Comparison of ENCODE assay signal across 9 mouse cellular contexts in the genomic region with DNA sequence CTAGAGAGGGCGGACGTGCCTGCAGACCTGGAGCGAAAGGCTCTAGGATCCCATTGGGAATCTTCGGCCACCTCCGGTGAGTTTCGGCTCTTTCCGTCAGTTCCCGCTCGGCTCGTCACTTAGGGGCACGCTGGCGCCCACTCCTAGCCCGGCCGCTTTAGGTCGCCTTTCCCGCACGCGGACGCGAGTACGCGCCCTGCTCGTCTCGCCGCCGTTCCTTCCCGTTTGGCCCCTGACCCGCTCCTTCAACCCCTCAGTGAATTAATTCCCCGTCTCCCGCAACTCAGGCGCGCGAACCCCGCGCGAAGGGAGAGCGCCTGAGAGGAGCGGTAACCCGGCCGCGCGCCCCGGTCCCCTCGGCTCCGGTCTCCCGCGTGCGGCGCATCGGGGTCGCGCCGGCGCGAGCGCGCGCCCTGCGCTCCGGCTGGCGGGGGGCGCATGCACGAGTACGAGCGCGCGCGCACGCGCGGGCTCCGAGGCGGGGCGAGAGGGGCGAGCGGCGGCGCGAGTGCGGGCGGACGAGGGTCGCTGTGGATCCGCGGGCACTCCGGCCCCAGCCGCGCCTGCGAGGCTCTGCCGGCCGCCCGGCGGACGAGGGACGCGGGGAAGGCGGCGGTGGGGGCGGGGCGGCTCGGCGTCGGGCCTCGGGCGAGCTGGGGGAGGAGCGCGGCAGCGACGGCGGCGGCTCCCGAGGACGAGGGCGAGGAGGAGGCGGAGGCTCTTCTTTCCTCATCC. TPM values are rescaled to one million over a fixed set of nuclear protein-coding genes. Genes with fewer than 3 reads are reported as not detected.
DNase-seq lines count a peak whose midpoint lies in the region; ATAC-seq and TF ChIP-seq lines count a peak whose summit lies in the region.
"Had no signal": no experiment of that assay in that cellular context is flagged by ENCODE, and none has a peak within 500 bp of the region (broad histone marks: within the 10 kb centered on the region; RNA-seq: fewer than 3 reads in every experiment).

No protein-coding gene starts in this region.

- H3K27ac ChIP-seq in gastrocnemius, adult 2 months, result peak overlapping the region; percentile 95
- H3K27ac ChIP-seq in hindbrain, postnatal 0 days, result peak overlapping the region; percentile 91
- peak overlapping the region; percentile 86 for H3K27ac ChIP-seq in left cerebral cortex, adult 2 months

- H3K4me3 ChIP-seq in gastrocnemius, adult 2 months, result peak overlapping the region; percentile 78
- H3K4me3 ChIP-seq in hindbrain, postnatal 0 days (ENCODE audit: low read length), result peak overlapping the region; percentile 80
- H3K4me3 ChIP-seq in left cerebral cortex, adult 2 months, result peak overlapping the region; percentile 65

- 2% methylated on average over 97 of the region's 115 CpGs for WGBS in hindbrain, postnatal 0 days

- no peaks in the 10 kb centered on the region for H3K27me3 ChIP-seq in hindbrain, postnatal 0 days (ENCODE audit: insufficient read depth, low read length)

- ATAC-seq in hindbrain, postnatal 0 days, result peak; percentile 92

- H3K4me1 ChIP-seq in hindbrain, postnatal 0 days (ENCODE audit: insufficient read depth, low read length), result no peaks in the 10 kb centered on the region

- H3K9ac ChIP-seq in hindbrain, postnatal 0 days (replicated peaks; ENCODE audit: low read length), result peak overlapping the region; percentile 88

- intact Hi-C loops in gastrocnemius, adult 2 months (cut with DNase I), result no loop called here
- intact Hi-C loops in left cerebral cortex, adult 2 months (cut with DNase I), result loop anchor here (5.0 kb wide), 1 partner anchor 66 kb away; no protein-coding TSS in a partner anchor

- H3K9me3 ChIP-seq in hindbrain, postnatal 0 days (ENCODE audit: low read length), result no peaks in the 10 kb centered on the region

- TF ChIP-seq CTCF in gastrocnemius, adult 2 months (IDR thresholded peaks at IDR 0.05), result no peak
- TF ChIP-seq CTCF in hindbrain, postnatal 0 days (IDR thresholded peaks at IDR 0.05; ENCODE audit: low read depth), result no peak; the same call in 1 of the 2 replicates
- no peak for TF ChIP-seq CTCF in left cerebral cortex, adult 2 months (IDR thresholded peaks at IDR 0.05)

- no peaks in the 10 kb centered on the region for H3K36me3 ChIP-seq in hindbrain, postnatal 0 days (ENCODE audit: insufficient read depth, low read length)

- peak; percentile 13 for DNase-seq in T-cell, adult 2 months (ENCODE audit: low spot score)
- peak; percentile 92 to 95 for DNase-seq in cerebellum, postnatal 36 days
- DNase-seq in gastrocnemius, adult 2 months, result peak; percentile 88
- DNase-seq in hindbrain, postnatal 0 days (ENCODE audit: low spot score), result peak; percentile 94
- peak; percentile 89 to 92 for DNase-seq in left cerebral cortex, adult 2 months (ENCODE audit: extremely low spot score in 1 of 2, low spot score in 2 of 2)
- peak; percentile 91 for DNase-seq in lung, postnatal 4 days
- peak; percentile 91 to 93 for DNase-seq in right cerebral cortex, postnatal 10 days (ENCODE audit: low spot score in 2 of 2)
- peak; percentile 81 to 88 for DNase-seq in urinary bladder, postnatal 4 days (ENCODE audit: low spot score in 2 of 2)

- H3K4me2 ChIP-seq in hindbrain, postnatal 0 days (ENCODE audit: low read depth, low read length), result peak overlapping the region; percentile 63

RNA-seq across cellular contexts. Expression of a gene that starts 0.5 kb away (rescaled TPM):
- 1 to 10 TPM; 3.7 to 4.3 TPM for total RNA-seq in gastrocnemius, adult 2 months (2021)
- 23.6 and 25.8 TPM in 2 replicates for total RNA-seq in hindbrain, postnatal 0 days (2014; rRNA removed)
- 23.4 and 23.6 TPM in 2 replicates for polyA plus RNA-seq in hindbrain, postnatal 0 days (2015; fragmentation: Nextera tagmentation; extraction: Ambion mirVana)
- total RNA-seq in left cerebral cortex, adult 2 months (2021), result 10 to 100 TPM; 34.8 to 35.6 TPM
- total RNA-seq: neutrophil, adult 5-6 weeks had no signal

RNA-seq across cellular contexts. Expression of a gene that starts 33.3 kb away (rescaled TPM):
- not detected for total RNA-seq in gastrocnemius, adult 2 months (2021)
- total RNA-seq in hindbrain, postnatal 0 days (2014; rRNA removed), result 0.68 and 0.99 TPM in 2 replicates
- 0.45 and 0.48 TPM in 2 replicates for polyA plus RNA-seq in hindbrain, postnatal 0 days (2015; fragmentation: Nextera tagmentation; extraction: Ambion mirVana)
- under 1 TPM in 1 of 2 experiments, not detected in 1; 0.21 TPM for total RNA-seq in left cerebral cortex, adult 2 months (2021)
- total RNA-seq: neutrophil, adult 5-6 weeks had no signal

RNA-seq across cellular contexts. Expression of a gene that starts 38.6 kb away (rescaled TPM):
- not detected for total RNA-seq in gastrocnemius, adult 2 months (2021)
- total RNA-seq in hindbrain, postnatal 0 days (2014; rRNA removed), result 8.6 and 11.9 TPM in 2 replicates
- 4.3 and 5.7 TPM in 2 replicates for polyA plus RNA-seq in hindbrain, postnatal 0 days (2015; fragmentation: Nextera tagmentation; extraction: Ambion mirVana)
- total RNA-seq in left cerebral cortex, adult 2 months (2021), result not detected
- total RNA-seq: neutrophil, adult 5-6 weeks had no signal

RNA-seq across cellular contexts. Expression of a gene that starts 51.9 kb away (rescaled TPM):
- not detected for total RNA-seq in gastrocnemius, adult 2 months (2021)
- 4.3 and 10.5 TPM in 2 replicates for total RNA-seq in hindbrain, postnatal 0 days (2014; rRNA removed)
- 4.5 and 6.4 TPM in 2 replicates for polyA plus RNA-seq in hindbrain, postnatal 0 days (2015; fragmentation: Nextera tagmentation; extraction: Ambion mirVana)
- total RNA-seq in left cerebral cortex, adult 2 months (2021), result under 1 TPM in 1 of 2 experiments, not detected in 1; 0.72 TPM

Comparison
In these comparisons a context has a peak if more than half of its experiments do, and no peak if none do; other contexts are left out.
1. Peak in every context shown above with its lines: DNase-seq, ATAC-seq, H3K4me3 ChIP-seq and H3K27ac ChIP-seq.
2. DNase-seq: peak in every context shown above with its lines; median percentile 94 in hindbrain, postnatal 0 days; 94 in cerebellum, postnatal 36 days; 92 in right cerebral cortex, postnatal 10 days; 91 in lung, postnatal 4 days; 90 in left cerebral cortex, adult 2 months; 88 in gastrocnemius, adult 2 months; 84 in urinary bladder, postnatal 4 days; 13 in T-cell, adult 2 months.